Mouse (Mus musculus) limb, embryonic 10.5 days (tissue): Measurements from ENCODE around the gene Colgalt2. TPM values are rescaled to one million over a fixed set of nuclear protein-coding genes. Genes with fewer than 3 reads are reported as not detected.

Source experiments
- DNase-seq: peaks from one replicate; pipeline ENCODE4 v3.0.0-alpha.2; 2017; ENCODE audit warnings: low spot score
- H3K27ac ChIP-seq: fragments of 300-500 bp; sonication (generic); 2 replicates; pipeline ENCODE4 v1.5.1; 2016; ENCODE audit warnings: mild to moderate bottlenecking
- H3K27me3 ChIP-seq: fragments of 300-500 bp; sonication (generic); 2 replicates; pipeline ENCODE4 v1.6.1; 2016; ENCODE audit warnings: low read depth, mild to moderate bottlenecking; ENCODE audit not compliant: poor library complexity, severe bottlenecking
- H3K36me3 ChIP-seq: fragments of 300-500 bp; sonication (generic); 2 replicates; pipeline ENCODE4 v1.6.1; 2016; ENCODE audit warnings: mild to moderate bottlenecking, moderate library complexity
- H3K4me1 ChIP-seq: fragments of 300-500 bp; sonication (generic); 2 replicates; pipeline ENCODE4 v1.6.1; 2016
- H3K4me3 ChIP-seq: fragments of 300-500 bp; sonication (generic); 2 replicates; pipeline ENCODE4 v1.5.1; 2016; ENCODE audit warnings: mild to moderate bottlenecking, moderate library complexity
- H3K9me3 ChIP-seq: fragments of 300-500 bp; sonication (generic); replicated peaks from 2 replicates; pipeline ENCODE4 v1.6.1; 2016; ENCODE audit warnings: mild to moderate bottlenecking
- WGBS: fragments of 180-500 bp; shearing (Covaris S2); methylation state at CpG from one replicate; pipeline ENCODE4 v1.1.7; 2016; 5-methylcytosine and 5-hydroxymethylcytosine counted together
- polyA plus RNA-seq: library from polyadenylated mRNA; unstranded; fragments of >200 nt; fragmentation: Nextera tagmentation; extraction: Ambion mirVana; gene quantifications from 2 replicates; pipeline ENCODE4 v1.2.1, GENCODE M21; 2016

The Colgalt2 gene
- polyA plus RNA-seq, 1 experiment from 2014 or later, result 1.0 TPM

- Histone ChIP-seq H3K27me3 (no peaks in the 10 kb centered on the region), H3K9me3 (no peaks in the 10 kb centered on the region), H3K4me1 (no peaks in the 10 kb centered on the region), H3K27ac (no peak overlapping the region), H3K36me3 (no peaks in the 10 kb centered on the region), H3K4me3 (no peak overlapping the region)
- WGBS, result 64% methylated on average over 3 of the region's 3 CpGs
- DNase-seq, result no peak
Measured at GRCm38 (mm10) chr1:152461814-152462213, 62.2 kb downstream of the Colgalt2 start.

GRCm38 (mm10) chr1:152462348-152462747, 62.7 kb downstream of the Colgalt2 start:
- no peak for DNase-seq
- Histone ChIP-seq H3K36me3 (no peaks in the 10 kb centered on the region), H3K27me3 (no peaks in the 10 kb centered on the region), H3K9me3 (no peaks in the 10 kb centered on the region), H3K27ac (no peak overlapping the region), H3K4me1 (no peaks in the 10 kb centered on the region), H3K4me3 (no peak overlapping the region)
- 88% methylated on average over 7 of the region's 7 CpGs for WGBS

GRCm38 (mm10) chr1:152466280-152466679, 66.7 kb downstream of the Colgalt2 start:
- Histone ChIP-seq H3K9me3 (no peaks in the 10 kb centered on the region), H3K36me3 (no peaks in the 10 kb centered on the region), H3K4me3 (no peak overlapping the region), H3K27me3 (no peaks in the 10 kb centered on the region), H3K4me1 (no peaks in the 10 kb centered on the region), H3K27ac (no peak overlapping the region)
- DNase-seq, result no peak
- WGBS, result 32% methylated on average over 3 of the region's 3 CpGs

DNA sequence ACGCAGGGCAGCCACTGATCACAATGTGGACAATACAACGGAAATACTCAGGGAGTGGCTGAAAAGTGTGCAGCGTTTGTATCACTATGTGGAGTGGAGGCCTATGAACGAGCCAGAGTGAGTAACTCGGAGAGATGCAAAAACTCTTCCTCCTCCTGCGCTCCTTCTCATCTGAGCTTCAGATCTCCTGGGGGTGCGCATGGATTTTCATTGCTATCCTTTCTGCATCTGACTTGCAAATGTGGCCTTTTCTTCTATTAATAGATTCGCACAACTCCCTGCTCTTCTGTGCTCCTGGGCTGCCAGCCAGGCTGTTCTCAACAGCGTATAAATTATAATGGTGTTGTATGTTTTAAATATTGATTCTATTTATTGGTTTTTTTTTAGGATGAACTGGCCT, 68.8 kb downstream of the Colgalt2 start:
- 93% methylated on average over 9 of the region's 9 CpGs for WGBS
- Histone ChIP-seq H3K27ac (no peak overlapping the region), H3K9me3 (no peaks in the 10 kb centered on the region), H3K36me3 (no peaks in the 10 kb centered on the region), H3K4me3 (no peak overlapping the region), H3K27me3 (no peaks in the 10 kb centered on the region), H3K4me1 (no peaks in the 10 kb centered on the region)
- no peak for DNase-seq

DNA sequence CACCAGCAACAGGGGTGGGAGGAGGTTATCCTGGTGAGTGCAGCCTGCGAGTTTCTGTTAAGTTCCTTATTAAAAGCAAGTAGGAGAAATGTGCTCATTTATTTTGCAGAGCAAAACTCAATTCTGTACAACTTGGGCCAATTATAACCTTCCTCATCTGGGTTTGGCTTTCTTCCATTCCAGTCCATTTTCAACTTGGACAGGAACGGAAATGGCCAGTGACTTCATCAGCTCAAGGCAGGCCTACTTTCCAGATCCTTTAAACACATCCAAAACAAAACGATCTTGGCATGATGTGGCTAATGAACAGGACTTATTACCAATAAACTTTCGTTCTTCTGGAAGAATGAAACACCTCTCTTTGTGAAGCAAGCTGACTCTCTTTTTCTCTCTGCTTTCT, 76.5 kb downstream of the Colgalt2 start:
- Histone ChIP-seq H3K27ac (no peak overlapping the region), H3K4me3 (no peak overlapping the region), H3K9me3 (no peaks in the 10 kb centered on the region), H3K27me3 (no peaks in the 10 kb centered on the region), H3K4me1 (no peaks in the 10 kb centered on the region), H3K36me3 (no peaks in the 10 kb centered on the region)
- 85% methylated on average over 4 of the region's 4 CpGs for WGBS
- no peak for DNase-seq

GRCm38 (mm10) chr1:152490842-152491241, 91.2 kb downstream of the Colgalt2 start:
- H3K36me3 ChIP-seq, result no peaks in the 10 kb centered on the region
- H3K9me3 ChIP-seq, result no peaks in the 10 kb centered on the region
- no peaks in the 10 kb centered on the region for H3K27me3 ChIP-seq
- H3K27ac ChIP-seq, result no peak overlapping the region
- H3K4me3 ChIP-seq, result no peak overlapping the region
- DNase-seq, result no peak
- 94% methylated on average over 1 of the region's 1 CpGs for WGBS
- H3K4me1 ChIP-seq, result no peaks in the 10 kb centered on the region

- no peak overlapping the region for H3K4me3 ChIP-seq
- H3K27me3 ChIP-seq, result no peaks in the 10 kb centered on the region
- no peaks in the 10 kb centered on the region for H3K36me3 ChIP-seq
- H3K27ac ChIP-seq, result no peak overlapping the region
- WGBS, result 93% methylated on average over 1 of the region's 1 CpGs
- peaks cover under 1% of the 10 kb centered on the region; the same call in 1 of the 2 replicates for H3K4me1 ChIP-seq
- no peak for DNase-seq
- no peaks in the 10 kb centered on the region for H3K9me3 ChIP-seq
Measured at GRCm38 (mm10) chr1:152492258-152492657, 92.6 kb downstream of the Colgalt2 start.

DNA sequence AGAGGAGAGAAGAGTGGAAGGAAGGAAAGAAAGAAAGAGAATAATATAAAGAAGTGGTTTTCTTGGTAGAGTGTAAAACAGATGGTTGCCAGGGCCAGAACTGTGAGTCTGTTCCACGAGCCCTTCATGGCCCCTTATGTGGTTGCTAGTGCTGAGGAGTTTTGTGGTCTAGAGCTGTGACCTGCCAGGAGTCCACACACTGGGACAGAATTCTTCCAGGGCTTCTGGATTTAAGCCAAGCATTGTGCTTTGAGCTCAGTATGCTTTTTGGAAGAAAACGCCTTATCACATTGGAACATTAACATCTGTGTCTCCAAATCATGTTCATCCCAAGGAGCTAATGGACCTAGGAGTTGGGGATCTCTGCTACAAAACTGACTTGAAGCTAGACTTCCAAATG, 97.2 kb downstream of the Colgalt2 start:
- H3K36me3 ChIP-seq, result no peaks in the 10 kb centered on the region
- WGBS, result 87% methylated on average over 2 of the region's 2 CpGs
- no peak for DNase-seq
- H3K27ac ChIP-seq, result no peak overlapping the region
- H3K9me3 ChIP-seq, result no peaks in the 10 kb centered on the region
- peaks cover 6% of the 10 kb centered on the region for H3K4me1 ChIP-seq
- no peaks in the 10 kb centered on the region for H3K27me3 ChIP-seq
- no peak overlapping the region for H3K4me3 ChIP-seq

DNA sequence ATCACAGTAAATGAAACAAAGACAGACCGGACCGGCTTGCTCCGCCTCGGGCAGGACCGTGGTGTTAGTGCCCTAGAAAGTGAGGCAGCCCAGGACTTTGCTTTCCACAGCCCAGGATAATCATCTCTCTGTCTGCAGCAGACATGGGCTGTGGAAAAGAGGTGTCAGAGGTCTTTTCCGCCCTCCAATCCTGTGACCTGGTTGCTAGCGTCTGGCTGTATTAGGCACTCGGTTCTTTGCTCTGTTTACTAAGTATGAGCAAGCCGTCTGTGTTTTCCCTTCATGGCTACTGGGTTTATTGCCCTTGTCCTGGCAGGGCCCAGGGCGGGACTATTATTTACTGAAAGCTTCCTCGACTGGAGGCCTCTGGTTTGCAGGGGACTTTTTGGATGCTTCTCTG, 98.0 kb downstream of the Colgalt2 start:
- Histone ChIP-seq H3K36me3 (no peaks in the 10 kb centered on the region), H3K27me3 (no peaks in the 10 kb centered on the region), H3K4me3 (no peak overlapping the region), H3K27ac (peak overlapping the region; percentile 74), H3K9me3 (no peaks in the 10 kb centered on the region), H3K4me1 (peaks cover 6% of the 10 kb centered on the region)
- WGBS, result 40% methylated on average over 11 of the region's 11 CpGs
- no peak for DNase-seq

DNA sequence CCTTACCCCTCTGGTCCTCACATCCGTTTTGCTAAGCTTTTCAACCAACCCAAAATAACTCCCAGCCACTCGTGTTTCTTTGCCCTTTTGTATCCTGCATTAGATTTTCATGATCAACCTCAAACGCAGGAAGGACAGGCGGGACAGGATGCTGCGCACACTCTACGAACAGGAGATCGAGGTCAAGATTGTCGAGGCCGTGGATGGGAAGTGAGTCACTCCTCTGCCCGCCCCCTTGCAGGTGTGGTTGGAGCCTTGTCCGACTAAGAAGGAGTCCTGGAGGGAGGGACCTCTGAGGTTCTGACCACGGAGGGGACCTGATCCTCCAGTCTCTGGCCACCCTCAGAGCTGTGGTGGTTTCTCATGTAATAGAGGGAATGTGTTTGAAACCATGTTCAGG, 100.2 kb downstream of the Colgalt2 start:
- no peak overlapping the region for H3K4me3 ChIP-seq
- H3K4me1 ChIP-seq, result peaks cover 6% of the 10 kb centered on the region
- no peaks in the 10 kb centered on the region for H3K9me3 ChIP-seq
- 84% methylated on average over 12 of the region's 12 CpGs for WGBS
- H3K27me3 ChIP-seq, result no peaks in the 10 kb centered on the region
- no peak for DNase-seq
- H3K27ac ChIP-seq, result no peak overlapping the region
- no peaks in the 10 kb centered on the region for H3K36me3 ChIP-seq

DNA sequence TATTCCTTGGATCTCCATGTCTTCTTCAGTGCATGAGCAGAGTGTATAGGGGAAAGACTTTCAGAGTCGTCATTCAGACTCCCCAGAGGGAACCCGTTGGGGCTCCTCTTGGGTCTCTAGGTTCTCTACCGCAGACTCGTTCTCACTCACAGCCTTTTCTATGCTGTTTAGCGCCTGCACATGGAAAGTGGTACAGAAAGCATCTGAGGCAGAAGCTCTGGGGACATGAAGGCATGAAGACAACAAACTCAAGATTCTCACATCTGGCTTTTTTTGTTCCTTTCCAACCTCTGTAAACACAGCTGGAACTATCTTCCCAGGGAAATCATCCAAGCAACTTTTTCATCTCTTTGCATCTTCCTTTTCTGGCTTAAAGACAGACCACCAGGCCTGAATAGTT, 106.5 kb downstream of the Colgalt2 start:
- no peak overlapping the region for H3K4me3 ChIP-seq
- H3K9me3 ChIP-seq, result no peaks in the 10 kb centered on the region
- H3K4me1 ChIP-seq, result no peaks in the 10 kb centered on the region
- H3K27me3 ChIP-seq, result no peaks in the 10 kb centered on the region
- WGBS, result 94% methylated on average over 5 of the region's 5 CpGs
- no peak overlapping the region for H3K27ac ChIP-seq
- no peaks in the 10 kb centered on the region for H3K36me3 ChIP-seq
- no peak for DNase-seq

DNA sequence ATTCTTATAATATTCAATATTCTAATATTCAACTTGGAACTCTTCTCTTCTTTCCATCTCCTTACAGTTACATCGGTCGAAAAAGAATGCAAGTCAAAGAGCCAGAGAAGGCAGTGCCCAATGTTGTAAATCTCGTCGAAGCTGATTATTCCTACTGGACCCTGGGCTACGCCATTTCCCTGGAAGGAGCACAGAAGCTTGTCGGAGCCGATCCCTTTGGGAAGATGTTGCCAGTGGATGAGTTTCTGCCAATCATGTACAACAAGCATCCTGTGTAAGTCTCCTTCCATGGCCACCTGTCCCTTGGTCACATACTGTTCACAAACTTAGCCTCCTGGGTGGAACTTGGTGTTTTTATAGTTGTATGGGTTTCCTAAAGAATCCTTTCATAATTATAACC, 107.1 kb downstream of the Colgalt2 start:
- H3K4me1 ChIP-seq, result no peaks in the 10 kb centered on the region
- WGBS, result 94% methylated on average over 7 of the region's 7 CpGs
- H3K36me3 ChIP-seq, result no peaks in the 10 kb centered on the region
- no peaks in the 10 kb centered on the region for H3K9me3 ChIP-seq
- H3K27ac ChIP-seq, result no peak overlapping the region
- H3K27me3 ChIP-seq, result no peaks in the 10 kb centered on the region
- no peak overlapping the region for H3K4me3 ChIP-seq
- no peak for DNase-seq

DNA sequence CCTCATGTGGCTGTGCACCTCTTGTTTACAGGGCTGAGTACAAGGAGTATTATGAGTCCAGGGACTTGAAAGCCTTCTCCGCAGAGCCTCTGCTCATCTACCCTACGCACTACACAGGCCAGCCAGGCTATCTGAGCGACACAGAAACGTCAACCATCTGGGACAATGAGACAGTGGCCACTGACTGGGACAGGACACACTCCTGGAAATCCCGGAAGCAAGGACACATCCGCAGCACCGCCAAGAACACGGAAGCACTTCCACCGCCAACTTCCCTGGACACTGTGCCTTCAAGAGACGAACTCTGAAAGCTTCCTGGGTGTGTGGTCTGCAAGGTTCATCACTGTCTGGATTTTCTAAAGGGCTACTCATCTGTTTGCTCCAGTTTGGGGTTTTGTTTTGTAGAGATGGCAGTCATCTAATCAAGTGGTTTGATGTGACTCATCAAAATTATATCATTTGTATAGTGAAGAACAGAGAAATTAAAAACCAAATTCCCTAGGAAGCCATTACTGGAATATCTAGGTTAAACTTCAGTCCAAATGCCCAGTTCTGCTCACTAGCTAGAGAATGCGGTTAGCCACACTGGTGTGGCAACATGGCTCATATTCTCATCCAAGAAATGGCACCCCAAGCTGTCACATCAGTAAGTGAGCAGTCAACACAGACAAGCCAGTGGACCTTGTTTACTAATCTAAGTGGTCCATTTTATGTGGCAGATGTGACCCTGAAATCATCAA, 109.0 kb downstream of the Colgalt2 start:
- Histone ChIP-seq H3K4me3 (no peak overlapping the region), H3K36me3 (no peaks in the 10 kb centered on the region), H3K27me3 (no peaks in the 10 kb centered on the region), H3K4me1 (no peaks in the 10 kb centered on the region), H3K9me3 (no peaks in the 10 kb centered on the region), H3K27ac (no peak overlapping the region)
- no peak for DNase-seq
- 93% methylated on average over 11 of the region's 11 CpGs for WGBS

DNA sequence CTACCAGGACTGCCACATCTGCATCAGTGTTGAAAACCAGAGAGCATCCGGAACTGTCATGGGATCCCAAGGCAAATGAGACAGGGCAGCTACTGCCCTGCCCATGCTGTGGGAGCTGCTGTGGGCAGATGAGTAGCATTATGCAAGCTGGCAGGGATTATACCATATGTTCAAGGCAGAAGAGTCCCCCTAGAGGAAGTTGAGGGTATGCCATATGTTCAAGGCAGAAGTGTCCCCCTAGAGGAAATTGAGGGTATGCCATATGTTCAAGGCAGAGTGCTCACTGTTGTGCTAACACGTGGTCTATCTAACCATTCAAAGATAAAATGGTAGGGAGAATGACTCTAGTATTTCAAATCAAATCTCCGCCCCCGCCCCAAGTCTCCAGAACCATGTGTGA, 111.6 kb downstream of the Colgalt2 start:
- 75% methylated on average over 4 of the region's 4 CpGs for WGBS
- peaks cover 5% of the 10 kb centered on the region for H3K36me3 ChIP-seq
- no peaks in the 10 kb centered on the region for H3K27me3 ChIP-seq
- DNase-seq, result no peak
- H3K27ac ChIP-seq, result no peak overlapping the region
- no peaks in the 10 kb centered on the region for H3K4me1 ChIP-seq
- no peaks in the 10 kb centered on the region for H3K9me3 ChIP-seq
- H3K4me3 ChIP-seq, result no peak overlapping the region
